Mouse (Mus musculus): ENCODE results near the gene Hspb7.

The Hspb7 gene

GRCm38 (mm10) chr4:141420192-141420829 is at the start of gene Hspb7:
Gene Hspb7 (plus strand): TSS chr4:141420779.
- no peak for DNase-seq (ENCODE audit: low spot score in 2 of 2)

- DNase-seq (ENCODE audit: low spot score in 2 of 2): no peak
Observed at GRCm38 (mm10) chr4:141372426-141372825, 48.2 kb upstream of the Hspb7 start.

GRCm38 (mm10) chr4:141379674-141380073 is 40.9 kb upstream of the Hspb7 start:
- no peak for DNase-seq (ENCODE audit: low spot score in 2 of 2)

- DNase-seq (ENCODE audit: low spot score in 2 of 2): no peak
Observed at GRCm38 (mm10) chr4:141382406-141382805, 38.2 kb upstream of the Hspb7 start.

- peak in 1 of 2 experiments; percentile 45 for DNase-seq (ENCODE audit: low spot score in 2 of 2)
Observed at GRCm38 (mm10) chr4:141385275-141385674, 35.3 kb upstream of the Hspb7 start.

- DNase-seq (ENCODE audit: low spot score in 2 of 2): no peak
Observed at GRCm38 (mm10) chr4:141386150-141386549, 34.4 kb upstream of the Hspb7 start.

GRCm38 (mm10) chr4:141387093-141387784 is 33.3 kb upstream of the Hspb7 start:
- peak; percentile 32 to 57 for DNase-seq (ENCODE audit: low spot score in 2 of 2)

- no peak for DNase-seq (ENCODE audit: low spot score in 2 of 2)
Observed at GRCm38 (mm10) chr4:141387933-141388332, 32.6 kb upstream of the Hspb7 start.

GRCm38 (mm10) chr4:141389366-141390150 is 31.0 kb upstream of the Hspb7 start:
- DNase-seq (ENCODE audit: low spot score in 2 of 2): no peak

GRCm38 (mm10) chr4:141391293-141391692 is 29.3 kb upstream of the Hspb7 start:
- DNase-seq (ENCODE audit: low spot score in 2 of 2): no peak

GRCm38 (mm10) chr4:141394751-141395150 is 25.8 kb upstream of the Hspb7 start:
- DNase-seq (ENCODE audit: low spot score in 2 of 2): no peak

- DNase-seq (ENCODE audit: low spot score in 2 of 2): no peak
Observed at GRCm38 (mm10) chr4:141397861-141398260, 22.7 kb upstream of the Hspb7 start.

- DNase-seq (ENCODE audit: low spot score in 2 of 2): no peak
Observed at GRCm38 (mm10) chr4:141398545-141398944, 22.0 kb upstream of the Hspb7 start, which contains the start of gene Clcnka. Gene Clcnka (minus strand): TSS chr4:141398724.

- DNase-seq (ENCODE audit: low spot score in 2 of 2): no peak
Observed at GRCm38 (mm10) chr4:141400171-141400570, 20.4 kb upstream of the Hspb7 start.

GRCm38 (mm10) chr4:141404518-141405313 is 15.9 kb upstream of the Hspb7 start:
- DNase-seq (ENCODE audit: low spot score in 2 of 2): peak; percentile 67 to 83

- DNase-seq (ENCODE audit: low spot score in 2 of 2): no peak
Observed at GRCm38 (mm10) chr4:141405314-141405622, 15.3 kb upstream of the Hspb7 start.

GRCm38 (mm10) chr4:141406516-141407299 is 13.9 kb upstream of the Hspb7 start:
- peak in 1 of 2 experiments; percentile 37 for DNase-seq (ENCODE audit: low spot score in 2 of 2)

GRCm38 (mm10) chr4:141408577-141408976 is 12.0 kb upstream of the Hspb7 start:
- DNase-seq (ENCODE audit: low spot score in 2 of 2): no peak

GRCm38 (mm10) chr4:141411430-141411992 is 9.1 kb upstream of the Hspb7 start:
- DNase-seq (ENCODE audit: low spot score in 2 of 2): no peak

- no peak for DNase-seq (ENCODE audit: low spot score in 2 of 2)
Observed at GRCm38 (mm10) chr4:141415924-141416323, 4.7 kb upstream of the Hspb7 start, which contains the start of gene Clcnkb. Gene Clcnkb (minus strand): TSS chr4:141416014.
